In genomic region chr13:23746201-23747080, GRCm38 (mm10) we compare ENCODE assay signal across 7 mouse cellular contexts. TPM values are rescaled to one million over a fixed set of nuclear protein-coding genes. Genes with fewer than 3 reads are reported as not detected.
DNase-seq lines count a peak whose midpoint lies in the region; ATAC-seq and TF ChIP-seq lines count a peak whose summit lies in the region.
"Not testable (repeated sequence)": the region's sequence is repeated elsewhere in the genome, so short reads cannot be mapped to it uniquely, and the experiment has no call there.

Gene Hist1h2bb, plus strand, starts transcription at chr13:23746734.

- H3K4me1 ChIP-seq in embryonic facial prominence, embryonic 12.5 days = peaks cover 10% of the 10 kb centered on the region; the same call in 1 of the 2 replicates
- H3K4me1 ChIP-seq in heart, adult 2 months (ENCODE audit: control insufficient read depth, insufficient read depth, low read length); kidney, adult 2 months (ENCODE audit: control insufficient read depth, insufficient read depth, low read length); limb, embryonic 11.5 days (ENCODE audit: control insufficient read depth, insufficient read depth, low read length): not testable (repeated sequence)
- H3K4me1 ChIP-seq in midbrain, embryonic 13.5 days (replicated peaks) = peaks cover 26% of the 10 kb centered on the region

- intact Hi-C loops in heart, adult 2 months (cut with DNase I) = loop anchor here (5.0 kb wide), 2 partner anchors 124 to 1704 kb away; partner anchors contain the start of genes Hist1h1e, Hist1h2ag, Hist1h2be and Hist1h2bj

- not testable (repeated sequence) for H3K27me3 ChIP-seq in embryonic facial prominence, embryonic 12.5 days; heart, adult 2 months (ENCODE audit: control insufficient read depth, insufficient read depth, low read length); kidney, adult 2 months (replicated peaks; ENCODE audit: control insufficient read depth, insufficient read depth, low read length); limb, embryonic 11.5 days (ENCODE audit: control insufficient read depth, insufficient read depth, low read length); midbrain, embryonic 13.5 days

- not testable (repeated sequence) for H3K79me2 ChIP-seq in heart, adult 2 months (replicated peaks; ENCODE audit: control insufficient read depth, insufficient read depth, low read length)

- peak; percentile 42 for TF ChIP-seq CTCF in heart, adult 2 months (IDR thresholded peaks at IDR 0.05)
- TF ChIP-seq CTCF in kidney, adult 2 months (conservative IDR thresholded peaks at IDR 0.05; ENCODE audit: insufficient read depth, insufficient read length, low read depth, low read length) = not testable (repeated sequence)

- TF ChIP-seq POLR2A in heart, adult 2 months (IDR thresholded peaks at IDR 0.05; ENCODE audit: insufficient read depth, low read depth, low read length) = peak; percentile 69
- TF ChIP-seq POLR2A in kidney, adult 2 months (IDR thresholded peaks at IDR 0.05; ENCODE audit: low read depth, low read length) = not testable (repeated sequence)

- H3K9me3 ChIP-seq in embryonic facial prominence, embryonic 12.5 days; limb, embryonic 11.5 days (ENCODE audit: control insufficient read depth, low read length); midbrain, embryonic 13.5 days: not testable (repeated sequence)

- H3K4me3 ChIP-seq in embryonic facial prominence, embryonic 12.5 days = peak within 1 kb of the TSS; percentile 40
- peak within 1 kb of the TSS; percentile 56 for H3K4me3 ChIP-seq in heart, adult 2 months
- peak within 1 kb of the TSS; percentile 50 for H3K4me3 ChIP-seq in kidney, adult 2 months (ENCODE audit: insufficient read depth, low read depth, low read length)
- peak within 1 kb of the TSS; percentile 41 for H3K4me3 ChIP-seq in limb, embryonic 11.5 days (ENCODE audit: low read depth, low read length)
- peak within 1 kb of the TSS; percentile 39 for H3K4me3 ChIP-seq in midbrain, embryonic 13.5 days (replicated peaks)

- under 1% methylated on average over 43 of the region's 58 CpGs for WGBS in embryonic facial prominence, embryonic 12.5 days
- WGBS in heart, adult 2 months = under 1% methylated on average over 52 of the region's 58 CpGs
- WGBS in kidney, adult 2 months = under 1% methylated on average over 46 of the region's 58 CpGs
- under 1% methylated on average over 39 of the region's 58 CpGs for WGBS in limb, embryonic 11.5 days
- WGBS in midbrain, embryonic 13.5 days = under 1% methylated on average over 40 of the region's 58 CpGs

- peak within 1 kb of the TSS; percentile 66 for H3K4me2 ChIP-seq in embryonic facial prominence, embryonic 12.5 days (replicated peaks)
- peak within 1 kb of the TSS; percentile 64 for H3K4me2 ChIP-seq in limb, embryonic 11.5 days (ENCODE audit: low read depth, severe bottlenecking)
- H3K4me2 ChIP-seq in midbrain, embryonic 13.5 days (replicated peaks) = peak within 1 kb of the TSS; percentile 66

- 0 out of 2 replicates have a peak, but pooled peaks have one; percentile 8 for TF ChIP-seq EP300 in heart, adult 2 months (IDR thresholded peaks at IDR 0.05; ENCODE audit: insufficient read depth, low read depth, low read length)

- H3K36me3 ChIP-seq in embryonic facial prominence, embryonic 12.5 days; kidney, adult 2 months (ENCODE audit: control insufficient read depth, insufficient read depth, low read length); limb, embryonic 11.5 days (ENCODE audit: control insufficient read depth, insufficient read depth, low read length); midbrain, embryonic 13.5 days: not testable (repeated sequence)
- peaks cover 10% of the 10 kb centered on the region for H3K36me3 ChIP-seq in heart, adult 2 months (ENCODE audit: control insufficient read depth, insufficient read depth, low read length)

- peak within 1 kb of the TSS; percentile 54 for H3K9ac ChIP-seq in embryonic facial prominence, embryonic 12.5 days
- H3K9ac ChIP-seq in heart, adult 2 months (ENCODE audit: low read depth, low read length) = peak within 1 kb of the TSS; percentile 92
- H3K9ac ChIP-seq in limb, embryonic 11.5 days (ENCODE audit: low read length) = peak within 1 kb of the TSS; percentile 78
- H3K9ac ChIP-seq in midbrain, embryonic 13.5 days (replicated peaks) = peak within 1 kb of the TSS; percentile 50

- H3K27ac ChIP-seq in embryonic facial prominence, embryonic 12.5 days = peak within 1 kb of the TSS; percentile 98
- peak within 1 kb of the TSS; percentile 94 for H3K27ac ChIP-seq in heart, adult 2 months
- peak within 1 kb of the TSS; percentile 93 for H3K27ac ChIP-seq in kidney, adult 2 months (ENCODE audit: insufficient read depth, low read depth, low read length)
- H3K27ac ChIP-seq in limb, embryonic 11.5 days (replicated peaks; ENCODE audit: low read depth, low read length) = peak within 1 kb of the TSS; percentile 99
- peak within 1 kb of the TSS; percentile 94 for H3K27ac ChIP-seq in midbrain, embryonic 13.5 days

- ATAC-seq in embryonic facial prominence, embryonic 12.5 days (ENCODE audit: insufficient number of reproducible peaks, insufficient read depth, low FRiP score, low TSS enrichment) = peak; percentile 92
- peak; percentile 92 for ATAC-seq in limb, embryonic 11.5 days (ENCODE audit: insufficient number of reproducible peaks, low FRiP score, low TSS enrichment, low read depth)
- peak; percentile 95 for ATAC-seq in midbrain, embryonic 13.5 days

- DNase-seq in adrenal gland, postnatal 25 days = peak; percentile 52
- peak; percentile 81 to 85 for DNase-seq in heart, adult 2 months
- DNase-seq in kidney, adult 2 months = peak; percentile 93
- peak; percentile 82 for DNase-seq in limb, embryonic 11.5 days (ENCODE audit: low spot score)
- DNase-seq in spleen, adult 12 weeks (ENCODE audit: low spot score) = peak; percentile 83

RNA-seq across cellular contexts. Expression of gene Hist1h2bb, which starts in this region (rescaled TPM):
- 56.1 and 68.8 TPM in 2 replicates for total RNA-seq in adrenal gland, postnatal 25 days (2021)
- 3.6 and 5.0 TPM in 2 replicates for polyA plus RNA-seq in embryonic facial prominence, embryonic 12.5 days (2016; fragmentation: Nextera tagmentation; extraction: Ambion mirVana)
- total RNA-seq in heart, adult 2 months (2021) = 1 to 10 TPM; 3.2 to 4.9 TPM
- polyA plus RNA-seq in heart, adult 2 months (2012; rRNA removed) = 0.47 and 0.76 TPM in 2 replicates
- polyA plus RNA-seq in kidney, adult 2 months (2012; rRNA removed) = 2.0 and 2.8 TPM in 2 replicates
- 1.7 and 3.4 TPM in 2 replicates for polyA plus RNA-seq in limb, embryonic 11.5 days (2014; fragmentation: Nextera tagmentation; extraction: Ambion mirVana)
- polyA plus RNA-seq in midbrain, embryonic 13.5 days (2015; fragmentation: Nextera tagmentation; extraction: Ambion mirVana) = 2.8 and 3.2 TPM in 2 replicates

Comparison
In these comparisons a context has a peak if more than half of its experiments do, and no peak if none do; other contexts are left out.
1. Peak in every context shown above with its lines: DNase-seq, ATAC-seq, H3K4me3 ChIP-seq and H3K27ac ChIP-seq.